Mouse (Mus musculus): ENCODE measurements around the gene Bmp2k.

Bmp2k gene

GRCm38 (mm10) chr5:96972474-96973130 is 24.9 kb upstream of the Bmp2k start:
- no peak for DNase-seq (ENCODE audit: low spot score in 2 of 2)

DNA sequence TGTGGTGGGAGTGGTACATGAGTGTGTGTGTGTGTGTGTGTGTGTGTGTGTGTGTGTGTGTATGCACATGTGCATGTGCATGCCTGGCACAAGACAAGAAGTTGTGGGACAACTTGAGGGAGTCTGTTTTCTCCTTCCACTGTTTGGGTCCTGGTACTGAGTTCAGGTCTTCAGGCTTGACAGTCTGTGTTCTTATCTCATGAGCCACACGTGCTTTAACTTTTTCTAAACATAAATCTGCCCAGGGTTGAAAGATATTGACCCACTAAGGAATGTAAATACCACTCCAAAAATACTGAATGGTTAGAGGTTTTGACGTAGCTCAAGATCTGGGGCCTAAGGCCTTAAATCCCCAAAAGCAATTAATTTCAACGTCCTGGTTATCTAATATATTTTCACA is 23.8 kb upstream of the Bmp2k start:
- no peak for DNase-seq (ENCODE audit: low spot score in 2 of 2)

DNA sequence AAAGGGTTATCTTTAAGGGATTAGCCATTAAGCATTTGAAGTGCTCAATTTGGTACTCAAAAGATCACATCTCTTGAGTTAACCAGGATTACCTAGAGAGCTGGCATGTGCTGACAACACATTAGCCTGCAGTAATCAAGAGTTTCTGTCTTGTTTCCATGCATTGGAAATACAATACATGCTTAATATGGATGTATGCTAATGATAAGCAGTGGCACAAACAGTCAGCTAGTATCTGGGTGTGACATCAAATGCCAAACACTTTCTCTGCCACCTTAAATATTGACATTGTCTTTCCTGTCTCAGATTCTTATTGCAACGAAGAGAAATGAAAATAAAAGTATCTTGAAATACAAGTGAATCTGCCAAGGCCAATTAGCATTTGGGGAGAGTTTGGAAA is 22.8 kb upstream of the Bmp2k start:
- no peak for DNase-seq (ENCODE audit: low spot score in 2 of 2)

DNA sequence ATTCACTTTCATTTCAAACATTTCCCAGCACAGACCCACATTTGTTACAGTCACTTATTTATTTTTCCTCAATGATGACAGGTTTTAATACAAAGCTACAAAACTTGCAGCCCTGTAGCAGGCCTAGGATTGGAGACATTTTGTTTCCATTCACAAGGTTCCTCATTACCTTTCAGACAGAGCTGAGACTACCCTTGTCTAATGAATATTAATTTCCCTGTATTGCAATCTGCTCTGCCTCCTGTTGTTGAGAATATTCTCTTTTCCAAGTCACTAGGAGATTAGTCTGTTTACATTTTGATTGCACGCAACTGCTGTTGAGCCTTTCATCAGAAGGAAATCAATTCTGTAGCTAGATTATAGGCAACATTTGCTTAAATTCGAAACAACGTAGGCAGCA is 22.4 kb upstream of the Bmp2k start:
- no peak for DNase-seq (ENCODE audit: low spot score in 2 of 2)

DNA sequence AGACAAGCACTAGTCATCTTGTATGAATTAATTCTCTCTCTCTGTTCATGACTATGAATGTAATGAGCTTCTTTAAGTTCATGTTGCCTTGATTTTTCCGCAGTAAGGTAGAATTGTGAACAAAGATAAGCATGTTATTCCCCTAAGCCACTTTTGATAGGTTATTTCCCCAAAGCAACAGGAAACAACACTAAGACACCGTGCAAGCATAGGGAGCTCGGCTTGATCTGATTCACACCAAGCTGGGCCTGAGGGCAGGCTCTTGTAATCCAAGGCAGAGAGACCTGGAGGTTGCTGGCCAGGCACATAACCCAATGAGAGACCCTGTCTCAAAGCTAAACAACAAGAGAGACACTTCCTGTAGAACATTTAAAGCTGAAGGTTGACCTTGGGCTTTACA is 21.3 kb upstream of the Bmp2k start:
- no peak for DNase-seq (ENCODE audit: low spot score in 2 of 2)

DNA sequence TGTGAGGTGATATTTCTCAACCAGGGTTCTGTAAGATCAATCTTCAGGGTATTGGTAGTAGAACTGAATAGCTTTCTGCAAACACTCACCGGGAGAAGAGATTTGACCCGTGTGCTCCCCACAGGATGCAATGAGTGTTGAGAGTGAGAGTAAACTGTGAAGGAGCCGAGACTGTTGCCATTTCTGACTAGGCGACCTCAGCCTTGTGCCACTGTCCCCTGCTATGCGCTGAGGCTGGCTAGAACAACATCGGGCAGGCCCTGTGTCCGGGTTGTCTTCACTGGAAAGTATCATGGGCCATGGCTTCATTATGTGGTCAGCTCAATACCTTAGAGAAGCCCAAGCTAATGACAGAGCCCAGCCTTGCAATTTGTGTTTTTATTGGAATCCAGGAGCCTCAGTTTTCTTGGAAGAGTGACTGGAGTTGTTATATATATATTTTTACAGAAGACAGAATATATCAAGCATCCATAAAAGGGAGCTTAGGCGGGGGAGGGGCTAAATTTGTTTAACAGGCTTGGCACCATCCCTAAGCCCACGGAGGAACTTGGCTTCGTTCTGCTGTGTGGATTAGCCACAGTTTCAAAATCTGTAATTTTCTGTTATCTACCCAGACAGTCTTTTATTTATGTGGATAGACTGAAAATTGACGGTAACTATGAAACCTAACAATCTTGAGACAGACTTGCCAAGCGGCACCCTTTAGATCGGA is 18.0 kb upstream of the Bmp2k start:
- DNase-seq (ENCODE audit: low spot score in 2 of 2): no peak

DNA sequence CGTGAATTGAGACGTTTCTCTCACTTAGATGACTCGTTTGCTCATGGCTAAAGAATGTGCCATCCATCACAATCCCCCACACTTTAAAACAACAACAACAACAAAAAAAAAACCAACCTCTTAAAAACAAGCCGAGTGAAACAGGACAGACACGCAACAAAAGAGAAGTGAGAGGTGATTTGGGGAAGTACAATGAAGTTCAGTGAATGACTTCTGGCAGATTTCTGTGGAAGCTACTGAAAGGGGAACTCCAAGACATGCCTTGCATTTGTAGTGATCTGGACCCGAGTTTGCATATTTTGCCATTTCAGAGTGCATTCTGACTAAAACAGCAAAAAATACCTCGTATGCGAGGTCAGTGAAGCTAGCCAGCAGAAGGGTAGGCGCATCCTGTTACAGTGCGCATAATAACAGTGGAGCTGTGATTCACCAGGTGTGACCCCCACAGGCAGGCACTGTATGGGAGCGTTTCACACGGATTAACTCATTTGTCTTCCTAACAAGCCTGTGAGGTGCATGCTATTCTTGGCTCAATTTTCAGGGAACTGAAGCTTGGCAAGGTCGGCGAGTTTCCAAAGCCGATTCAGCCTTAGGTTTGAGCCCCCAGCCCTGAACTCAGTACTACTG is 17.4 kb upstream of the Bmp2k start:
- no peak for DNase-seq (ENCODE audit: low spot score in 2 of 2)

DNA sequence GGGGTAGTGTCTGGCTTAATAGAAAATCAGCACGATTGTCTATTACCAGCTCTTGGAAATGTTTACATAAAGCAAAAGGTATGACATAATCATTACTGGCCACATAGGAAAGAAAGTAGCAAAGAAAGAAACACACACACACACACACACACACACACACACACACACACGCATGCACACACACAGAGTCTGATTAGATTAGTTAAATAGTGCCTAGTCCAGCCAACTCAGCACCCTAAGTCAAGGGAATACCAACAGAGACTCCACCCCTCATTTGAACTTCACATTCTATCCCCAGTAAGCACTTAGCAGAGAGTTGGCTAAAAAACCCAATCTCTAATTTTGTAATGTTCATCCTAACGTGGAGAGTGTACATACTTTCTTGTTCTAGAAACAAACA is 15.5 kb upstream of the Bmp2k start:
- no peak for DNase-seq (ENCODE audit: low spot score in 2 of 2)

GRCm38 (mm10) chr5:96983142-96983541 is 14.3 kb upstream of the Bmp2k start:
- DNase-seq (ENCODE audit: low spot score in 2 of 2): no peak

DNA sequence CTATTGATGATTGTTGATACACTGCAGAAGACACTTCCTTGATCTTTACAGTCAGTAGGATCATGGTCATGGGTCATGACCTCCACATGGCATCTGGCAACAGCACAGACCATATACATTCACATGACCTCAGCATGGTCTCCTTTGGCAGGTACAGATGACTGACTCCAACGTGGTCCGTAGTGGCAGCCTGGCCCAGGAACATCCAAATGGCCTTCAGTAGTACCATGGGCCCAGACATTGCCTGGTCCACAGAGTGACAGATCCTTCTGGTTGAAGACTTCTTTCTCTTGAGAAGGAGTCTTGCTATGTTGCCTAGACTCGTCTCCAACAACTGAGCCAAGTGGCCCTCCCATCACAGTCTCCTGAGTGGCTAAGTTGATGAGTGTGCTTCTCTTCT is 10.6 kb upstream of the Bmp2k start:
- no peak for DNase-seq (ENCODE audit: low spot score in 2 of 2)

DNA sequence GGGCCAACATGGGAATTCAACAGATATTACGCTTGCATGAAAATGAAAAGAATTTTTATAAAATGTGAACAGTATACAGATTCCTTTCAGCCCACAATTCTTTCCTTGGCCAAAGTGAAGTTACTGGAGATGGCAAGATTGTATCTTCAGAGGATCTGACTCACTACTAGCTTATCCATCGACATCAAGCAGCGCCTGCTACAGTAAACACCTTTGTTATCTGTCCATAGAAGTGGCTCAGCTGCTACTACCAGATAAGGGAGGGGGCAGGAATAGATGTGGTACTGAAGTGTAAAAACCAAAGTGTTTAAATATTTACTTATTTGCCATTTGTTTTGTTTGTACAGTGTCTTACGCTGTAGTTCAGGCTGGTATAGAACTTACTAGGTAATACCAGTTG is 8.6 kb upstream of the Bmp2k start:
- no peak for DNase-seq (ENCODE audit: low spot score in 2 of 2)

- DNase-seq (ENCODE audit: low spot score in 2 of 2): no peak
Measured at GRCm38 (mm10) chr5:96991156-96991555, 6.3 kb upstream of the Bmp2k start.

- no peak for DNase-seq (ENCODE audit: low spot score in 2 of 2)
Measured at GRCm38 (mm10) chr5:96992651-96993050, 4.8 kb upstream of the Bmp2k start.

DNA sequence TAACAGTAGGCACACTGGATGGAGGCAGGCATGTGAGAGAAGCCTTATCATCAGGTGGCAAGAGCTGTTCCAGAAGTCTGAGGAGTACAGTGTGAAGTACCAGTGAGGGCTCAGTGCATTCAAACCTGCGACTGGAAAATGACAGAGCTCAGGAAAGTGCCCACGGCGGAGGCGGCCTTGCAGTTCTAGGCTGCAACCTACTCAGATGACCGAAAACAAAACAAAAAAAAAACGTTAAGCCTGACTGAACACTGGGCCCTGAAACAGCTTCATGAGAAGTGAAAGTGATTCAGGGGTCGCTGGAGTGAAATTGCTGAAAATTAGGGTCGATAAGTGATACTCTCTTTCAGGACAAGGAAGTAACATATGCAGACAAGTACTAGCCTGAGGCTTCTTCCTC is 4.4 kb upstream of the Bmp2k start:
- DNase-seq (ENCODE audit: low spot score in 2 of 2): no peak

- no peak for DNase-seq (ENCODE audit: low spot score in 2 of 2)
Measured at GRCm38 (mm10) chr5:96995791-96996190, 1.7 kb upstream of the Bmp2k start.

GRCm38 (mm10) chr5:96996401-96997309 is 834 bp upstream of the Bmp2k start:
- no peak for DNase-seq (ENCODE audit: low spot score in 2 of 2)

- DNase-seq (ENCODE audit: low spot score in 2 of 2): peak in 1 of 2 experiments; percentile 34
Measured at GRCm38 (mm10) chr5:96997802-96998565, 495 bp downstream of the Bmp2k start.

- no peak for DNase-seq (ENCODE audit: low spot score in 2 of 2)
Measured at GRCm38 (mm10) chr5:96998566-96998907, 1.0 kb downstream of the Bmp2k start.

DNA sequence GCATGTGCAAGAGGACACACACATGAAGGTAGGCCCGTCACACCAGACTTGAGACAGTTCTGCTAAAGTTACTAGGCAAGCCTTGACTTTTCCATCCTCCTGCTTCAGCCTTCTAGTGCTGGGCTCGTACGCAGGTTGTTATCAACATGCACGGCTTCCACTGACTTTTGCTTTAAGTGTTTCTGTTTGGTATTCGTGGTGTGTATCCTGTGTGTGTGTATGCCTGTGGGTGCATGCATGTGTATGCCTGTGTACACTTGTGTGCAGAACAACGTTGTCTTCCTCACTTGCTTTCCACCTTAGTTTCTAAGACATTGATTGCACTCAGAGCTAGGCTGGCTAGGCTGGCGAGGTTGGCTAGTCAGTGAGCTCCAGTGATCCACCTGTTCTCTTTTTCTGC is 2.1 kb downstream of the Bmp2k start:
- DNase-seq (ENCODE audit: low spot score in 2 of 2): no peak

DNA sequence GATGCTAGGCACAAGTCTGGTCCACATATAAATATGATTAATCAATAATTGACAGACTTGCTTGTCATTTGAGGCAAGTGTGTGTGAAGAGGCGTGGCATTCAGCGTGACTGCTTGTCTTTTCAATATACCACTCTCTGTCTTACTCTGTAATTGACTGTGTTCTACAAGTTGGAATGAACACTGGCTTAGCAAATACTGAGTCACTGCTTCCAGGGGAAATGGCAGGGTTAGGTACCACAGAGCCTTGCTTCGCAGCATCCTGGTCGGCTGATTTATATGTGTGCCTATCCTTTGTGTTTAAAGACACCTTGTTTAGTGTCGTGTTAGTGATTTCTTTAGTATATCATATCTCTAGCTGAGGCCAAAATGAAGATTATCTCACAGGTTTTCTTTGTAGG is 3.0 kb downstream of the Bmp2k start:
- DNase-seq (ENCODE audit: low spot score in 2 of 2): no peak

DNA sequence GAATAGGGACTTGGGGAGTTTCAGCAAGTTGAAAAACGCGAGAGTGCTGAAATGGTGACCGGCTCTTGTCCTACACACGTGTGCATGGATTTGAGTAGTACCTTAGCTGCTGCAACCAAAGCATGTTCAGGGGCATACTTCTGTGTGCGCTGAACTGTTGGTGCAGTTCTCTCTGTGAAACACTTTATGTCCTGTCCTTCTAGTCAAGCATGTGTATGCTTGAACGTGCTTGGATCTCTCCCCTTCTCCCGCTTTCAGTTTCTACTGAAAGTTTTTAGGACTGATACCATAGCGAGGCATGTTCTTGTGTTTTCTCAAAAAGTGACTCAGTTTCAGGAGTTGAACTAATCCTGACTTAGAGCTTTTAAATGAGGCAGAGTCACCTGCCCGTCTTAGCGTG is 3.7 kb downstream of the Bmp2k start:
- no peak for DNase-seq (ENCODE audit: low spot score in 2 of 2)

GRCm38 (mm10) chr5:97001571-97001970 is 4.1 kb downstream of the Bmp2k start:
- no peak for DNase-seq (ENCODE audit: low spot score in 2 of 2)
